Mouse (Mus musculus) liver, embryonic 11.5 days (tissue): Measurements from ENCODE around the gene Cdkn2d. TPM values are rescaled to one million over a fixed set of nuclear protein-coding genes. Genes with fewer than 3 reads are reported as not detected.
A peak's percentile ranks its signal among the peaks of the same experiment; 100 is the strongest.
"Not testable (repeated sequence)": the region's sequence is repeated elsewhere in the genome, so short reads cannot be mapped to it uniquely, and the experiment has no call there.

Experiments used
- ATAC-seq: fragments of 200-750 bp; cut with Nextera tagmentation; replicated peaks from 2 replicates; pipeline ENCODE4 v1.8.0; 2017; ENCODE audit warnings: moderate number of reproducible peaks, mild to moderate bottlenecking, moderate TSS enrichment, moderate library complexity; ENCODE audit not compliant: low FRiP score
- DNase-seq: peaks from one replicate; pipeline ENCODE4 v3.0.0-alpha.2; 2017; ENCODE audit warnings: low spot score
- H3K27ac ChIP-seq: fragments of 300-500 bp; sonication (generic); 2 replicates; pipeline ENCODE4 v1.5.1; 2014; ENCODE audit warnings: mild to moderate bottlenecking, low read depth, low read length, control low read depth
- H3K27me3 ChIP-seq: fragments of 300-500 bp; sonication (generic); replicated peaks from 2 replicates; pipeline ENCODE4 v1.6.1; 2014; ENCODE audit warnings: low read length, mixed read lengths; ENCODE audit not compliant: control insufficient read depth, insufficient read depth
- H3K36me3 ChIP-seq: fragments of 300-500 bp; sonication (generic); 2 replicates; pipeline ENCODE4 v1.6.1; 2014; ENCODE audit warnings: mild to moderate bottlenecking, low read length, moderate library complexity, mixed read lengths; ENCODE audit not compliant: control insufficient read depth, insufficient read depth
- H3K4me1 ChIP-seq: fragments of 300-500 bp; sonication (generic); replicated peaks from 2 replicates; pipeline ENCODE4 v1.6.1; 2014; ENCODE audit warnings: low read length, mixed read lengths; ENCODE audit not compliant: control insufficient read depth, insufficient read depth
- H3K4me2 ChIP-seq: fragments of 300-500 bp; sonication (generic); 2 replicates; pipeline ENCODE4 v1.6.1; 2014; ENCODE audit warnings: mild to moderate bottlenecking, control low read depth, moderate library complexity
- H3K4me3 ChIP-seq: fragments of 300-500 bp; sonication (generic); 2 replicates; pipeline ENCODE4 v1.5.1; 2014; ENCODE audit warnings: low read depth, low read length, control low read depth
- H3K9ac ChIP-seq: fragments of 300-500 bp; sonication (generic); 2 replicates; pipeline ENCODE4 v1.6.1; 2014; ENCODE audit warnings: low read depth, low read length, control low read depth
- H3K9me3 ChIP-seq: fragments of 300-500 bp; sonication (generic); 2 replicates; pipeline ENCODE4 v1.6.1; 2016; ENCODE audit warnings: low read length, inconsistent platforms, mixed read lengths; ENCODE audit not compliant: control insufficient read depth
- WGBS: fragments of 180-500 bp; shearing (Covaris S2); extraction: QIAGEN DNeasy Blood & Tissue Kit; methylation state at CpG from one replicate; pipeline ENCODE4 v1.1.7; 2014; 5-methylcytosine and 5-hydroxymethylcytosine counted together
- polyA plus RNA-seq: library from polyadenylated mRNA; unstranded; fragments of >200 nt; fragmentation: Nextera tagmentation; extraction: Ambion mirVana; gene quantifications from 2 replicates; pipeline ENCODE4 v1.2.1, GENCODE M21; 2014

Cdkn2d gene
- polyA plus RNA-seq, 1 experiment from 2014 or later = 48.2 TPM

DNA sequence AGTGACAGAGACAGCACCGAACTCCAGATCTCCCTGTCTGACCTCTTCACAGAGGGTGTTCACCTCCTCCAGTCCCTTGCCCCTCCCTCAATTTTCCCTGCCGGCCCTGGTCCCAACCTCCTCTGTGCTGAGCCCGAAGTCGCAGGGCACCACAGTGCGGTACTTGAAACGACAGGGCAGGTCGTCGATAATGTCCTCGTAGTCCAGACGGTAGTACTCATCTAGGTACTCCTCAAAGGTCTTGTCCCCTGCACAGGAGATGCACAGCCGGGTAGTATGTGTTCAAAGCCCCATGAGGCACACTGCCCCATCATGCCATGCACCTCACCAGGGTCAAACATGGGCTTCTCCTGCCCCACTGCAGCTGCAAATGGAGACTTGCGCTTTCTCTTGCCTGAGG, 15.5 kb downstream of the Cdkn2d start:
- H3K27me3 ChIP-seq = no peaks in the 10 kb centered on the region
- DNase-seq (no peak), ATAC-seq (no peak)
- H3K9me3 ChIP-seq = no peaks in the 10 kb centered on the region
- H3K27ac ChIP-seq = peak overlapping the region; percentile 3; the same call in 1 of the 2 replicates
- H3K4me1 ChIP-seq = peaks cover 13% of the 10 kb centered on the region
- 0 out of 2 replicates have a peak overlapping the region, but pooled peaks have one; percentile 12 for H3K9ac ChIP-seq
- H3K36me3 ChIP-seq = peaks cover 86% of the 10 kb centered on the region
- no peak overlapping the region for H3K4me3 ChIP-seq
- 90% methylated on average over 12 of the region's 12 CpGs for WGBS
- no peak overlapping the region for H3K4me2 ChIP-seq

DNA sequence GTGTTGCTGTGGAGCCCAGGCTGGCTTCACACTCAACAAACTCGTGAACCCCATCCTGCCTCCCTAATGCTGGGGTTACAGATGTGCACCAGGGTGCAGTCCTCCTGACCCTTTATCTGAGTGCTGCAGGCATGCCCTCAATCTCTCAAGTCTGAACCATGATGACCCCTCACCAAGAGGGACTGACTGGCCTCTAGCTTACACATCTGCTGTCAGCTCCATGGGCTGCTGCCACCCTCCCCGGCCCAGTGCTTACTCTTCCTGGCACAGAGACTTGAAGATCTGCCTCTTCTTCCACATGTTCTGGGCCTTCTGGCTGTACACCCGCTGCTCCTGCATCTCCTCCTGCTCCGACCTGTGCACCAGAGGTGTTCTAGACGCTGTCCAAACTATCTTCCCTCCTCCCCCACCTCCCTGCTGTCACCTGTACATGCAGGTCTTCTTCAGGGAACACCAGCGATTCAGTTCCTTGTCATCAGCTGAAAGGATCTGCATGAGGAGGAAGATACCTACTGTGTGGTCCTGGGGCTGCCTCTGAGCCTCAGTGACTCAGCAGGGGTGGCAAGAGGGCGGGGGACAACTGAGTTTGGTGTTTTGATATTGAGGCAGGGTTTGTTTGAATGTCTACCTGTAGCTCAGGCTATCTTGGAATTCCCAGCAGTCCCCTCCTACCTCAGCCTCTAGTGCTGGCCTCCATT, 16.0 kb downstream of the Cdkn2d start:
- no peak for DNase-seq
- H3K9ac ChIP-seq = no peak overlapping the region
- H3K4me1 ChIP-seq = peaks cover 13% of the 10 kb centered on the region
- peak; percentile 33 for ATAC-seq
- H3K9me3 ChIP-seq = no peaks in the 10 kb centered on the region
- WGBS = 78% methylated on average over 7 of the region's 7 CpGs
- H3K4me2 ChIP-seq = no peak overlapping the region
- H3K4me3 ChIP-seq = no peak overlapping the region
- no peaks in the 10 kb centered on the region for H3K27me3 ChIP-seq
- peaks cover 86% of the 10 kb centered on the region for H3K36me3 ChIP-seq
- peak overlapping the region; percentile 3; the same call in 1 of the 2 replicates for H3K27ac ChIP-seq

DNA sequence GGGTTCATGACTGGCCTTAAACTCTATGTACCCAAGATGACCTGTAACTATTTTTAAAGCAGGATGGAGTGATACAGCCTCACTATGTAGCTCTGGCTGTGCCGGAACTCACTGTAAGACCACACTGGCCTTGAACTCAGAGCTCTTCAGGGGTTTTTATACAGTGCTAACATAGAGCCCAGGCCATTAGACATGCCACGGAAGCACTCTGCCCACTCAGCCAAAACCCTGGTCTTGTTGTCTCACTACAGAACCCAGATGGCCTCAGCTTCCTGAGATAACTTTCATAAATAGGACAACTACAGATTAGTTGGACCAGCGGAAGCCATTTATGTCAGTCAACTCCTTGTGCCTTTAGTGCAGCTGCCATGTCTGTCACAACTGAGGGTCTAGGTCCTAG, 16.9 kb downstream of the Cdkn2d start:
- WGBS = 78% methylated on average over 3 of the region's 3 CpGs
- no peak overlapping the region for H3K4me2 ChIP-seq
- DNase-seq (no peak), ATAC-seq (no peak)
- peaks cover 13% of the 10 kb centered on the region for H3K4me1 ChIP-seq
- H3K4me3 ChIP-seq = no peak overlapping the region
- H3K9ac ChIP-seq = no peak overlapping the region
- H3K27ac ChIP-seq = peak overlapping the region; percentile 16
- H3K27me3 ChIP-seq = no peaks in the 10 kb centered on the region
- H3K36me3 ChIP-seq = peaks cover 84% of the 10 kb centered on the region
- no peaks in the 10 kb centered on the region for H3K9me3 ChIP-seq

DNA sequence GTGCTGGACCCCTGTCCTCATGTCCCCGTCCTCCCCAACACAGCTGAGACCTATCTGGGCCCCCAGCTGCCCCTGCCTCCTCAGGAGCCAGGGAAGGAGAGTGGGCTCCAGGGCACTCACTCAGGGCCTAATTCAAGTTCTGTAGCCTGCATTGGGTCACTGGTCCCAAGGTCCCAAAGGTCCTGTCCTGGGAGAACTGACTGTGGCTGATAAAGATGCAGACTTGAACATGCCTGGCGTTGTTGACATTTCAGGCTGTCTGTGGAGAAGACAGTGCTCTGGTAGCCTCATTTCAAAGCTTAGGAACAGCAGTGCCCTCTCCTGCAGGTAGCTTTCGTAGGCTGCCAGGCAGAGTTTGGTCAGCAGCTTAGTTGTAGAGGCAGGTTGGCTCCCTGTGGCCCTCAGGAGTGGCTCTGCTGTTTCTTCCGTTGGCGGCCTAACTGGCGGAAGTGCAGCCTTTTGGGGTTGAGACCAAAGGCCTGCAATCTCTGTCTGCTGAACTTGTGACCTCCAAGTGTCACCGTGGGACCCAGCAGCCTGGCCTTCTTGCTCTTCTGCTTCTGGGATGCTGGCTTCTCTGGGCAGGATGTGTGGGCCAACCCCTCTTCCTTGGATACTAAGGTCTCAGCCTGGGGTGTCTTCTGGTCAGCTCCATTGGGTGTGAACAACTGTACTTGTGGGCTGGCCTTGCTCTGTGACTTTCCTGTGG, 17.5 kb downstream of the Cdkn2d start:
- ATAC-seq = no peak; the same call in 1 of the 2 replicates
- Histone ChIP-seq H3K9ac (no peak overlapping the region), H3K4me1 (peaks cover 13% of the 10 kb centered on the region), H3K27me3 (no peaks in the 10 kb centered on the region), H3K4me2 (no peak overlapping the region), H3K4me3 (no peak overlapping the region), H3K9me3 (no peaks in the 10 kb centered on the region), H3K36me3 (peaks cover 81% of the 10 kb centered on the region), H3K27ac (peak overlapping the region; percentile 16)
- WGBS = 77% methylated on average over 7 of the region's 7 CpGs
- no peak for DNase-seq

DNA sequence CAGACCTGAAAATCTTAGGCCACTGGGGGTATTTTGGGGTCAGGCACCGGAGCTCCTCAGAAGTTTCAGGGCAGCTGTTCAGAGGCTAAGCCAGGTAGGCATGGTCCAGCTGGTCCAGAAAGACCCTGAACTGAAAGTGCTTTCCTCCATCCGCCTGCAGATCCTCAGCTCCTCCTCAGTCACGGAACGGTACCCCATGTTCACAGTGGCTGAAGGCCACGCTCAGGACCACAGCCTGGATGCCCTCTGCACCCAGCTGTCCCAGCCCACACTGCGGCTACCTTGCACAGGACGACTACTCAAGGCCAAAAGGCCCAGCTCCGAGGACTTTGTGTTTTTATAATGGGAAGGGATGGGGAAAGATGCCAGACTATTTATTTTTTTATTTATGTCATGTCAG, 18.1 kb downstream of the Cdkn2d start:
- DNase-seq = no peak
- no peak overlapping the region for H3K4me2 ChIP-seq
- H3K27ac ChIP-seq = no peak overlapping the region
- peaks cover 13% of the 10 kb centered on the region for H3K4me1 ChIP-seq
- H3K9me3 ChIP-seq = no peaks in the 10 kb centered on the region
- 87% methylated on average over 8 of the region's 8 CpGs for WGBS
- no peak; the same call in 1 of the 2 replicates for ATAC-seq
- H3K27me3 ChIP-seq = no peaks in the 10 kb centered on the region
- H3K9ac ChIP-seq = no peak overlapping the region
- H3K4me3 ChIP-seq = no peak overlapping the region
- H3K36me3 ChIP-seq = peaks cover 84% of the 10 kb centered on the region

DNA sequence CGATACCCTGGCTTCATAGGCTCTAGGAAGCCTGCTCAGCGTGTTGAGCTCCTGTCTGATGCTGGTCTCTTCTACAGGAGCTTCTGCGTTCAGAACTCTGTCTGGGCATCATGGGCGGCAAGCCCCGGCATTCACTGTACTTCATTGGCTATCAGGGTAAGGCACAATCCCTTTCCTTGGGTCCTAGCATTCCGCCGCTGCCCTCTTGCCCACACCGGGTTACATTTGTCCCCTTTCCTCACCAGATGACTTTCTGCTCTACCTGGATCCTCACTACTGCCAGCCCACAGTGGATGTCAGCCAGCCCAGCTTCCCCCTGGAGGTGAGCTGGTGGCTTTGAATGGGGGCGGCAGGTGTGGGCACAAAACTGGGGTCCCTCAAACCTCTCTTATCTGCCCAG, 18.8 kb downstream of the Cdkn2d start:
- H3K27me3 ChIP-seq = no peaks in the 10 kb centered on the region
- 90% methylated on average over 9 of the region's 9 CpGs for WGBS
- H3K9ac ChIP-seq = no peak overlapping the region
- no peak overlapping the region for H3K27ac ChIP-seq
- no peak for ATAC-seq
- H3K4me1 ChIP-seq = peaks cover 13% of the 10 kb centered on the region
- H3K4me2 ChIP-seq = no peak overlapping the region
- no peak overlapping the region for H3K4me3 ChIP-seq
- H3K36me3 ChIP-seq = peaks cover 78% of the 10 kb centered on the region
- H3K9me3 ChIP-seq = no peaks in the 10 kb centered on the region
- no peak for DNase-seq

DNA sequence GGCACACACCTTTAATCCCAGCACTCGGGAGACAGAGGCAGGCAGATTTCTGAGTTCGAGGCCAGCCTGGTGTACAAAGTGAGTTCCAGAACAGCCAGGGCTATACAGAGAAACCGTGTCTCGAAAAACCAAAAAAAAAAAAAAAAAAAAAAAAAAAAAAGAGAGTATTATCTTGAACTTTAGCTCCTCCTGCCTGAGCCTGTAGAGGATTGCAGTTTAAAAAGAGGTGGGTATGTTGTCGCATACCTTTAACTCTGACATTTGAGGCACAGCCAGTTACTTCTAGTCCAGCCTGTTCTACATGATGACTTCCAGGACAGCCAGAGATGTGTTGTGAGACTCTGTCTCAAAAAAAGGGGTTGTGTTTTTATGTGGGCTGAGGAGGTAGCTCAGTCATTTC, 21.6 kb downstream of the Cdkn2d start:
- H3K4me3 ChIP-seq = not testable (repeated sequence)

DNA sequence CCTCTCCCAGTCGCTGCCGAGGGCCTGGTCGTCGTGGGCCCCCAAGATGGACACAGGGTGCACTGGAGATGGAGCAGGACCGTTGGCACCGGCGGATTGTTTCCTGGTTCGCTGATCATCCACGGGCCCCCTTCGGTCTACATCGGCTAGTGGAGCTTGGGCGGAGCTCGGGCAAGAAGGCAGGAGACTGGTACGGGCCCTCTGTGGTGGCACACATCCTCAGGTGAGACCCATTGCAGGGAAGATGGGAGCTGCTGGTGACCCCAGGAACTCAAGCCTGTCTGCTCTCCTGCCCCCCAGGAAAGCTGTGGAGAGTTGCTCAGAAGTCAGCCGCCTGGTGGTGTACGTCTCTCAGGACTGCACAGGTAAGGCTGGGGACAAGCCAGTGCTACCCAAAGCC, 22.9 kb downstream of the Cdkn2d start:
- ATAC-seq = no peak
- Histone ChIP-seq H3K4me2 (no peak overlapping the region), H3K4me1 (peaks cover 20% of the 10 kb centered on the region), H3K9me3 (no peaks in the 10 kb centered on the region), H3K36me3 (peaks cover 50% of the 10 kb centered on the region), H3K4me3 (no peak overlapping the region), H3K27ac (no peak overlapping the region), H3K9ac (no peak overlapping the region), H3K27me3 (no peaks in the 10 kb centered on the region)
- 95% methylated on average over 16 of the region's 16 CpGs for WGBS
- DNase-seq = no peak

More for the DNA sequence above, 21.6 kb downstream of the Cdkn2d start:
- Histone ChIP-seq H3K4me1 (peaks cover 23% of the 10 kb centered on the region), H3K36me3 (peaks cover 62% of the 10 kb centered on the region)
- 70% methylated on average over 5 of the region's 5 CpGs for WGBS
- not testable (repeated sequence) for H3K9me3 ChIP-seq, H3K27me3 ChIP-seq, H3K9ac ChIP-seq, H3K4me2 ChIP-seq, DNase-seq, ATAC-seq, H3K27ac ChIP-seq
